Mouse (Mus musculus) thymus, adult 2 months (tissue): ENCODE measurements around the gene Cnnm3.

Experiments
- CTCF ChIP-seq: fragments of 200-500 bp; IDR thresholded peaks from 2 replicates; pipeline ENCODE4 v1.5.1; 2012; ENCODE audit warnings: mild to moderate bottlenecking, control low read depth, low read length, moderate library complexity, borderline replicate concordance; ENCODE audit not compliant: control insufficient read depth, poor library complexity, insufficient read depth; ENCODE audit errors: extremely low read depth
- POLR2A ChIP-seq: fragments of 200-500 bp; IDR thresholded peaks from 2 replicates; pipeline ENCODE4 v1.6.1; 2012; ENCODE audit warnings: mild to moderate bottlenecking, low read length, control low read depth, moderate library complexity; ENCODE audit not compliant: control insufficient read depth, poor library complexity, insufficient read depth; ENCODE audit errors: extremely low read depth

DNA sequence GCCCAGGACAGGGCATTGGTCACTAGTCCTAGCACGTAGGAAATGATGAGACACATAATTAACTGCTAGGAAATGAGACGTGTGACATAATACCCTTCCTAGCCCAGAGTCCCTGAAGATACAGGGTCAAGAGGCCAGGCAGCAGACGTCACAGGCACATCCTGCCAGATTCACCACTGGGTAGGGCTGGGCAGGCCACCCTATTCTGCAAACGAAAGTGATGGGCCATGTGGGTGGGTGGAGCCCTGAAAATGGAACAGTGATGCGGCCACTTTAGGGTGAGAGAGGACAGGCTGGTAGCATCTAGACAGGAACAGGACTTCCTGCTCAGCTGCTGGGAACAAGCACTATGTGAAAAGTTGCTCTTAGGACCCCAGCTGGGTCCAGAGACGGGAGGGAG lies 60.0 kb downstream of the Cnnm3 start:
- TF ChIP-seq CTCF (no peak), POLR2A (no peak)
